Mouse (Mus musculus) thymus, adult 2 months (tissue): ENCODE measurements at regions not wholly inside any gene's neighbourhood (a gene's known extent, or its start where the extent isn't known, plus 50 kb on each side); places are given as distances from the start of the nearest gene placed in this dataset.

Experiments used
- CTCF ChIP-seq: fragments of 200-500 bp; IDR thresholded peaks from 2 replicates; pipeline ENCODE4 v1.5.1; 2012; ENCODE audit warnings: mild to moderate bottlenecking, control low read depth, low read length, moderate library complexity, borderline replicate concordance; ENCODE audit not compliant: control insufficient read depth, poor library complexity, insufficient read depth; ENCODE audit errors: extremely low read depth
- POLR2A ChIP-seq: fragments of 200-500 bp; IDR thresholded peaks from 2 replicates; pipeline ENCODE4 v1.6.1; 2012; ENCODE audit warnings: mild to moderate bottlenecking, low read length, control low read depth, moderate library complexity; ENCODE audit not compliant: control insufficient read depth, poor library complexity, insufficient read depth; ENCODE audit errors: extremely low read depth

- TF ChIP-seq POLR2A (no peak), CTCF (no peak)
These were observed 245.9 kb upstream of the Zmiz1 start for GRCm38 (mm10) chr14:25213056-25213455.
